Mouse (Mus musculus) neural tube, embryonic 11.5 days (tissue): Measurements from ENCODE around the gene Prkx. TPM values are rescaled to one million over a fixed set of nuclear protein-coding genes. Genes with fewer than 3 reads are reported as not detected.
A peak's percentile ranks its signal among the peaks of the same experiment; 100 is the strongest.

Experiments
- ATAC-seq: fragments of 200-750 bp; cut with Nextera tagmentation; 2 replicates; pipeline ENCODE4 v1.8.0; 2017; ENCODE audit warnings: moderate number of reproducible peaks, mild to moderate bottlenecking, moderate TSS enrichment, moderate library complexity; ENCODE audit not compliant: insufficient read depth, low FRiP score, low TSS enrichment
- DNase-seq: peaks from one replicate; pipeline ENCODE4 v3.0.0-alpha.2; 2015; ENCODE audit warnings: low spot score
- H3K27ac ChIP-seq: fragments of 300-500 bp; sonication (generic); 2 replicates; pipeline ENCODE4 v1.5.1; 2014; ENCODE audit warnings: low read depth, mild to moderate bottlenecking, low read length
- H3K27me3 ChIP-seq: fragments of 300-500 bp; sonication (generic); 2 replicates; pipeline ENCODE4 v1.6.1; 2014; ENCODE audit warnings: mild to moderate bottlenecking, low read length, mixed read lengths; ENCODE audit not compliant: control insufficient read depth, insufficient read depth
- H3K36me3 ChIP-seq: fragments of 300-500 bp; sonication (generic); 2 replicates; pipeline ENCODE4 v1.6.1; 2014; ENCODE audit warnings: mild to moderate bottlenecking, low read length, moderate library complexity, mixed read lengths; ENCODE audit not compliant: control insufficient read depth, insufficient read depth
- H3K4me1 ChIP-seq: fragments of 300-500 bp; sonication (generic); 2 replicates; pipeline ENCODE4 v1.6.1; 2014; ENCODE audit warnings: low read length, mixed read lengths; ENCODE audit not compliant: control insufficient read depth, insufficient read depth
- H3K4me2 ChIP-seq: fragments of 300-500 bp; sonication (generic); 2 replicates; pipeline ENCODE4 v1.6.1; 2014; ENCODE audit warnings: low read depth, mild to moderate bottlenecking, moderate library complexity
- H3K4me3 ChIP-seq: fragments of 300-500 bp; sonication (generic); 2 replicates; pipeline ENCODE4 v1.5.1; 2014; ENCODE audit warnings: low read depth, low read length
- H3K9ac ChIP-seq: fragments of 300-500 bp; sonication (generic); 2 replicates; pipeline ENCODE4 v1.6.1; 2014; ENCODE audit warnings: mild to moderate bottlenecking, low read length
- H3K9me3 ChIP-seq: fragments of 300-500 bp; sonication (generic); 2 replicates; pipeline ENCODE4 v1.6.1; 2016; ENCODE audit warnings: low read length; ENCODE audit not compliant: control insufficient read depth
- WGBS: fragments of 180-500 bp; shearing (Covaris S2); extraction: QIAGEN DNeasy Blood & Tissue Kit; methylation state at CpG from one replicate; pipeline ENCODE4 v1.1.7; 2014; 5-methylcytosine and 5-hydroxymethylcytosine counted together
- polyA plus RNA-seq: library from polyadenylated mRNA; unstranded; fragments of >200 nt; fragmentation: Nextera tagmentation; extraction: Ambion mirVana; gene quantifications from 2 replicates; pipeline ENCODE4 v1.2.1, GENCODE M21; 2014

Prkx gene
- polyA plus RNA-seq, 1 experiment from 2014 or later, result 21.5 TPM

- Histone ChIP-seq H3K9ac (peak overlapping the region; percentile 59), H3K36me3 (no peaks in the 10 kb centered on the region), H3K4me3 (peak overlapping the region; percentile 57), H3K4me2 (peak overlapping the region; percentile 47), H3K27ac (no peak overlapping the region), H3K4me1 (no peaks in the 10 kb centered on the region), H3K9me3 (no peaks in the 10 kb centered on the region), H3K27me3 (no peaks in the 10 kb centered on the region)
- peak; percentile 86 for DNase-seq
- ATAC-seq, result peak; percentile 95
- WGBS, result 4% methylated on average over 11 of the region's 30 CpGs
Measured at GRCm38 (mm10) chrX:77795858-77796174, 262 bp downstream of the Prkx start.

GRCm38 (mm10) chrX:77794962-77795857 is 868 bp downstream of the Prkx start:
- H3K9ac ChIP-seq, result peak overlapping the region; percentile 59
- no peaks in the 10 kb centered on the region for H3K36me3 ChIP-seq
- no peaks in the 10 kb centered on the region for H3K27me3 ChIP-seq
- DNase-seq (peak; percentile 27), ATAC-seq (peak; percentile 74)
- 22% methylated on average over 60 of the region's 61 CpGs for WGBS
- no peaks in the 10 kb centered on the region for H3K9me3 ChIP-seq
- peak overlapping the region; percentile 57 for H3K4me3 ChIP-seq
- peak overlapping the region; percentile 47 for H3K4me2 ChIP-seq
- H3K4me1 ChIP-seq, result no peaks in the 10 kb centered on the region
- H3K27ac ChIP-seq, result no peak overlapping the region

GRCm38 (mm10) chrX:77788675-77789074 is 7.4 kb downstream of the Prkx start:
- Histone ChIP-seq H3K27ac (no peak overlapping the region), H3K9me3 (no peaks in the 10 kb centered on the region), H3K36me3 (no peaks in the 10 kb centered on the region), H3K4me2 (no peak overlapping the region), H3K27me3 (no peaks in the 10 kb centered on the region), H3K4me1 (no peaks in the 10 kb centered on the region), H3K4me3 (no peak overlapping the region), H3K9ac (no peak overlapping the region)
- 90% methylated on average over 3 of the region's 3 CpGs for WGBS
- ATAC-seq, result no peak
- DNase-seq, result no peak

GRCm38 (mm10) chrX:77786354-77786753 is 9.7 kb downstream of the Prkx start:
- no peaks in the 10 kb centered on the region for H3K9me3 ChIP-seq
- no peaks in the 10 kb centered on the region for H3K4me1 ChIP-seq
- no peak overlapping the region for H3K4me3 ChIP-seq
- no peak overlapping the region for H3K4me2 ChIP-seq
- H3K36me3 ChIP-seq, result no peaks in the 10 kb centered on the region
- DNase-seq (no peak), ATAC-seq (no peak)
- no peaks in the 10 kb centered on the region for H3K27me3 ChIP-seq
- H3K9ac ChIP-seq, result no peak overlapping the region
- H3K27ac ChIP-seq, result no peak overlapping the region

- no peaks in the 10 kb centered on the region for H3K27me3 ChIP-seq
- DNase-seq, result no peak
- H3K4me1 ChIP-seq, result no peaks in the 10 kb centered on the region
- H3K9me3 ChIP-seq, result no peaks in the 10 kb centered on the region
- H3K4me3 ChIP-seq, result no peak overlapping the region
- no peak for ATAC-seq
- no peak overlapping the region for H3K27ac ChIP-seq
- no peaks in the 10 kb centered on the region for H3K36me3 ChIP-seq
- H3K9ac ChIP-seq, result no peak overlapping the region
- no peak overlapping the region for H3K4me2 ChIP-seq
Measured at GRCm38 (mm10) chrX:77777822-77778221, 18.3 kb downstream of the Prkx start.

- no peak overlapping the region for H3K9ac ChIP-seq
- no peaks in the 10 kb centered on the region for H3K4me1 ChIP-seq
- no peak overlapping the region for H3K27ac ChIP-seq
- H3K4me2 ChIP-seq, result no peak overlapping the region
- no peak overlapping the region for H3K4me3 ChIP-seq
- no peaks in the 10 kb centered on the region for H3K36me3 ChIP-seq
- 88% methylated on average over 3 of the region's 3 CpGs for WGBS
- ATAC-seq (no peak), DNase-seq (no peak)
- H3K27me3 ChIP-seq, result no peaks in the 10 kb centered on the region
- no peaks in the 10 kb centered on the region for H3K9me3 ChIP-seq
Measured at GRCm38 (mm10) chrX:77765153-77765552, 30.9 kb downstream of the Prkx start.

- H3K4me3 ChIP-seq, result no peak overlapping the region
- no peak overlapping the region for H3K4me2 ChIP-seq
- H3K9ac ChIP-seq, result no peak overlapping the region
- no peaks in the 10 kb centered on the region for H3K9me3 ChIP-seq
- 75% methylated on average over 2 of the region's 2 CpGs for WGBS
- H3K27ac ChIP-seq, result no peak overlapping the region
- ATAC-seq (no peak), DNase-seq (no peak)
- H3K4me1 ChIP-seq, result no peaks in the 10 kb centered on the region
- H3K27me3 ChIP-seq, result no peaks in the 10 kb centered on the region
- no peaks in the 10 kb centered on the region for H3K36me3 ChIP-seq
Measured at GRCm38 (mm10) chrX:77744260-77744659, 51.8 kb downstream of the Prkx start.

- Histone ChIP-seq H3K4me3 (no peak overlapping the region), H3K9me3 (no peaks in the 10 kb centered on the region), H3K4me2 (no peak overlapping the region), H3K4me1 (no peaks in the 10 kb centered on the region), H3K36me3 (no peaks in the 10 kb centered on the region), H3K9ac (no peak overlapping the region), H3K27me3 (no peaks in the 10 kb centered on the region), H3K27ac (no peak overlapping the region)
- DNase-seq (no peak), ATAC-seq (no peak)
- WGBS, result 42% methylated on average over 1 of the region's 1 CpGs
Measured at GRCm38 (mm10) chrX:77741383-77741782, 54.7 kb downstream of the Prkx start.

- H3K27ac ChIP-seq, result no peak overlapping the region
- H3K9ac ChIP-seq, result no peak overlapping the region
- no peak for ATAC-seq
- H3K4me3 ChIP-seq, result no peak overlapping the region
- H3K4me1 ChIP-seq, result no peaks in the 10 kb centered on the region
- no peaks in the 10 kb centered on the region for H3K36me3 ChIP-seq
- H3K9me3 ChIP-seq, result no peaks in the 10 kb centered on the region
- WGBS, result 85% methylated on average over 9 of the region's 9 CpGs
- H3K27me3 ChIP-seq, result no peaks in the 10 kb centered on the region
- no peak for DNase-seq
- H3K4me2 ChIP-seq, result no peak overlapping the region
Measured at GRCm38 (mm10) chrX:77733930-77734536, 62.0 kb downstream of the Prkx start.
